Mouse (Mus musculus): Measurements from ENCODE around the gene Atg101. TPM values are rescaled to one million over a fixed set of nuclear protein-coding genes. Genes with fewer than 3 reads are reported as not detected.

The Atg101 gene
- polyA plus RNA-seq, 1 experiment from 2014 or later = 31.7 TPM

DNA sequence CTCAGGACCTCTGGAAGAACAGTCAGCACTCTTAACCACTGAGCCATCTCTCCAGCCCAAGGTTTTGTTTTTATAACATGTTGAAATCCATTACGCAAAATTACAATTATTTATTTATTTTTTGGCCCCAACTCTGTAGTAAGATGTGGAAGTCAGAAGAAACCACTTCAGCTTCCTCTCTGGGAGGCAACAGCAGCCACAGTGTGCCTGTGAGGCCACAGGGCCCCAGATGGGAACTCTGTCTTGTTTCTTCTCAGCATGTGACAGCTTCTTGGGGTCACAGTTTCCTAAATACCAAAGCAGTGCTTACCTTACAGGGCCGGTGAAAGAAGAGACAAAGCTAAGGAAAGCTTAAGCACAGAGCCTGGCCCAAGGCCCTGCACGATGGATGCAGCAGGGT is 40.1 kb upstream of the Atg101 start:
- H3K27ac ChIP-seq = no peak overlapping the region; the same call in 1 of the 2 replicates
- H3K9me3 ChIP-seq (replicated peaks) = no peaks in the 10 kb centered on the region
- peaks cover 43% of the 10 kb centered on the region for H3K4me1 ChIP-seq (replicated peaks)

DNA sequence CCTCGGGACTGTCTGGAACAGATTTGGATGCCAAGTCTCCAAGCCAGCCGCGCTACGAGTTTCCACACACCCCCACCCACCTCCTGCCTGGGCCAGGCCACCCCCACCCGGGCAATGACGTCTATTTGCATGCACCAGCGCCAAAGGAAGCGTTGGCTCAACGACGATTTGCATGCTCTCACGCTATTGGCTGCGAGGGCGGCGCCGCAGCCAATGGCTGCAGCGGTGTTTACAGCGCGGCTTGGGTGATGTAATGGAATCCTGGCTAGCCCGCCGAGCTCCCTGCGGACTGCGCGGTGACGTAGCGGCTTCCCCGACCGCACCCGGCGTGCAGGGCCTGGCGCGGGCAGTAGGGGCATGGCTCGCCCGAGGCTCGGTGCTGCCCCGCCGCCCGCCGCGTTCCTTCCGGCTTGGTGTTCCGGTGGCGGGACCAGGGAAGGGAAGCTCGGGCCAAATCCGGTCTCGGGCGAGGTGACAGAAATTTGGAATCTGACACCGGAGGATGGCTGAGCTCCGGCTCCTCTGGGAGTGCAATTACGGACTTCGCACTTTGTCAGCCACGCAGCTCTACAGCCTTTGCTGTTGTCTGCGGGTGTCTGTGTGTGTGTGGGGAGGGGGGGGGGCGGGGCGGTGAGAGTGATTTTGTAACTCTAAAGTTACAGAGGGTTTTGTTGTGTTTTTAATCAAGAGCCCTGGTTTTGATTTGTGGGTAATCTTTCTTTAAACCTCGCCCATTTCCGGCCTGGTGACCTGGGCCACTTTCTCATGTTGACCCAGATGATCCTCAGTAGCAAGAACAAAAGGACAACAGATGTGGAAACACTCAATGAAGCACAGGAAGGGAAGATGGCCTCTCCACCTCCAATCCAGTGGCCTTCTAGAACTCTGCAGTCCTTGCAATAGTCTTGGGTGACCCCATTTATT is 37.6 kb upstream of the Atg101 start:
- Histone ChIP-seq H3K27ac (peak overlapping the region; percentile 51), H3K9ac (peak overlapping the region; percentile 56; the same call in 1 of the 2 replicates), H3K4me1 (replicated peaks) (peaks cover 33% of the 10 kb centered on the region), H3K27me3 (no peaks in the 10 kb centered on the region; the same call in 1 of the 2 replicates), H3K4me2 (peak overlapping the region; percentile 65), H3K4me3 (replicated peaks) (peak overlapping the region; percentile 41), H3K36me3 (no peaks in the 10 kb centered on the region), H3K9me3 (replicated peaks) (no peaks in the 10 kb centered on the region)
- 1% methylated on average over 54 of the region's 56 CpGs for WGBS (ENCODE audit: insufficient replicate concordance)
- peak; percentile 98 for ATAC-seq (ENCODE audit: low read depth)
- peak; percentile 87 for DNase-seq

More for the DNA sequence above, 40.1 kb upstream of the Atg101 start:
- no peak overlapping the region for H3K4me3 ChIP-seq (replicated peaks)
- ATAC-seq (ENCODE audit: low read depth) = no peak
- no peak overlapping the region for H3K4me2 ChIP-seq
- DNase-seq = no peak
- H3K36me3 ChIP-seq = no peaks in the 10 kb centered on the region
- H3K9ac ChIP-seq = no peak overlapping the region
- H3K27me3 ChIP-seq = peaks cover 5% of the 10 kb centered on the region
- WGBS (ENCODE audit: insufficient replicate concordance) = 34% methylated on average over 3 of the region's 3 CpGs

DNA sequence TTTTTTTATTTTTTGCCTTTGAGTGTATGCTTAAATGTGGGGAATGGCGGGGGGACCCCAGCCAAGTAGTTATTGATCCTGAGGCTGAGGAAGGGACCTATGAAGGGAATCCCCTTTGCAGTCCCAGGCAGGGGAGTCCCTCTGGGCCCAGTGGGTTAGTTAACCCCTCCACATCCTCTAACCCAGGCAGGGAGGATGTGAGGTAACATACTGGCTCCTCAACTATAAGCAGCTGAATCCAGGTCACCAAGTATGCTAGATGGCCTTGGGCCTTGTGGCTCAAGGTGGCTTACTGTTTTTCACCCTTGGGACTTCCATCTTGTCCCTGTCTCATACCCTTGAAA is 36.9 kb upstream of the Atg101 start:
- no peak for DNase-seq
- Histone ChIP-seq H3K9ac (no peak overlapping the region), H3K4me2 (no peak overlapping the region), H3K4me1 (replicated peaks) (peaks cover 28% of the 10 kb centered on the region), H3K4me3 (replicated peaks) (no peak overlapping the region), H3K27me3 (peaks cover 3% of the 10 kb centered on the region; the same call in 1 of the 2 replicates), H3K9me3 (replicated peaks) (no peaks in the 10 kb centered on the region), H3K27ac (peak overlapping the region; percentile 51; the same call in 1 of the 2 replicates), H3K36me3 (no peaks in the 10 kb centered on the region)
- ATAC-seq (ENCODE audit: low read depth) = no peak
- WGBS (ENCODE audit: insufficient replicate concordance) = 60% methylated on average over 1 of the region's 1 CpGs

DNA sequence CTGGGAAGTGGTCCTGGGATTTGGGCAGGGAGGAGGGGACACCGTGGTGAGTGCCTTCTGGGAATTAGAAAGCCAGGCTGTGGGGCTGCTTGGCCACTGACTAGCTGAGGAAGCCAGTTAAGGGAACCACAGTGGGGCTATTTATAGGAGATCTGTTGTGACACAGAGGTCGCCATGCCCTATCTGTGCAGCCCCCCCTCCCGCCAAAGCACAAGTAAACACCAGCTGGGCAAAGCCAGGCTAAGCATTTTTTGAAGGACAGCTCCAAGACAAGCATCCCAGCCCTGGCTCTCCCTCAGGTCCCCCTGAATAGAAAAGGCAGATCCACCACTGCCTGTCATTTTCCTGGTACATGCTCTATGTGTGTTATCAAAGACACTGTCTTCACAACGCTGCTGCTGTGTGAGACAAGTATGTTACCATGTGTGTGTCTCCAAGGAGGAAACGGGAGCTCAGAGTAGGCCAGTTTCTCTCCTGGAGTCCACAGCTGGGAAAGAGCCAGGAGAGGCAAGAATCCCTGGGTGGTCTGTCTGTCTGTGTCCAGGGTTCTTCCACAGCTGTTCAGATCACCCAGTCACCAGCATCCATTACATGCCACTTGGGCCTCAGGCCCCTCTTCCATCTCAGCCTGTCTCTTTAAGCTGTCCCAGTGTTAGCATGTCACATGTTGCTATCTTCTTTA is 35.9 kb upstream of the Atg101 start:
- WGBS (ENCODE audit: insufficient replicate concordance) = 27% methylated on average over 5 of the region's 5 CpGs
- no peak overlapping the region for H3K27ac ChIP-seq
- no peak for DNase-seq

DNA sequence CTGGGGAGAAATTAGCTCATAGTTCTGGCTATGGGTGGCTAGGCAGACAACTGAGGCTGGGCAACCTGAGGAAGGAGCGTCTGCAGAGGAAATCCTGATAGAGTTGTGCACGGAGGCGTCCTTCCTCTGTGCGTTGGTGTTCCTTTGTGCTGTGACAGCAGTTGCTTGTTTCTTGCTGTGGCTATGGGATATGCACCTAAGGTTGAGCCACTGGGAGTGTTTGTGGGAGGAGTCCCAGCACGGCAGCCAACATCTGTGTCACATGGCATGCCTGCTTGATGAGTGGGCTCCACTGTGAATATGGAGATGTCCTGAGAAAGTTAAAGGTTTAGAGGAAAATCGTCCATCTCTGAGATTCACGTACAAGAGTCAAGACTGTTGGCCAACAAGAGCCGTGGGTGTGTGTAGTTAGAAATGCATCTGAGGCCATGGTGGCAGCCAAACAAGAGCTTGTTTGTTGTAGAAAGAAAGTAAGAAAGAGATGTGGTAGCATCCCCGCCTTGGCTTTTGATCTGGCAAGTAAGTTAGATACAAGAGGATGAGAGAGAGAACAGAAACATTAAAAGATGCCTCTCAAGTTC is 33.8 kb upstream of the Atg101 start:
- H3K27me3 ChIP-seq = peaks cover 32% of the 10 kb centered on the region
- no peak overlapping the region for H3K27ac ChIP-seq
- peaks cover 38% of the 10 kb centered on the region for H3K4me1 ChIP-seq (replicated peaks)
- DNase-seq = no peak
- H3K9me3 ChIP-seq (replicated peaks) = no peaks in the 10 kb centered on the region
- no peak overlapping the region for H3K4me2 ChIP-seq
- H3K36me3 ChIP-seq = no peaks in the 10 kb centered on the region
- no peak overlapping the region for H3K9ac ChIP-seq
- no peak for ATAC-seq (ENCODE audit: low read depth)
- WGBS (ENCODE audit: insufficient replicate concordance) = 48% methylated on average over 9 of the region's 9 CpGs
- no peak overlapping the region for H3K4me3 ChIP-seq (replicated peaks)

More for the DNA sequence above, 35.9 kb upstream of the Atg101 start:
- peaks cover 13% of the 10 kb centered on the region for H3K27me3 ChIP-seq
- no peaks in the 10 kb centered on the region for H3K36me3 ChIP-seq
- H3K4me3 ChIP-seq (replicated peaks) = no peak overlapping the region
- no peaks in the 10 kb centered on the region for H3K9me3 ChIP-seq (replicated peaks)
- H3K4me2 ChIP-seq = no peak overlapping the region
- peaks cover 28% of the 10 kb centered on the region for H3K4me1 ChIP-seq (replicated peaks)
- H3K9ac ChIP-seq = no peak overlapping the region
- ATAC-seq (ENCODE audit: low read depth) = no peak

DNA sequence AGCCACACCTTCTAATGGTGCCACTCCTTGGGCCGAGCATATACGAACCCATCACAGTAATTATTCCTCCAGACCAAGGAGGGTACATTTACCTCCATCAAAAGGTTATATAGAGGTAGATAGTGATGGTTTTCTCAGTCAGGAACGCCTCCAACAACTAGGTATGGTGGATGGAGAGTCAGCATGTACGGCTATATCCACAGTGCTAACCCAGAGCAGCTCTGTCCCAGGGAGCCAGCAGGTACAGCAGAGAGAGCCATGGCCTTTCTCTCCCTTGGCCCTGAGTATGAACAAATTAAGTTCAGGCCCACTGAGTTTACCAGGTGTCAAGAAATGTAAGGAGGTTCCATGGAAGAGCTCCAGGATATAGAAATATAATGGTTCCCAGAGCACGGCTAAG is 32.1 kb upstream of the Atg101 start:
- Histone ChIP-seq H3K4me3 (replicated peaks) (no peak overlapping the region), H3K27ac (no peak overlapping the region), H3K4me1 (replicated peaks) (peaks cover 23% of the 10 kb centered on the region), H3K9ac (no peak overlapping the region), H3K27me3 (peaks cover 44% of the 10 kb centered on the region), H3K4me2 (no peak overlapping the region), H3K36me3 (no peaks in the 10 kb centered on the region), H3K9me3 (replicated peaks) (no peaks in the 10 kb centered on the region)
- WGBS (ENCODE audit: insufficient replicate concordance) = 72% methylated on average over 5 of the region's 5 CpGs
- ATAC-seq (ENCODE audit: low read depth) (no peak), DNase-seq (no peak)

DNA sequence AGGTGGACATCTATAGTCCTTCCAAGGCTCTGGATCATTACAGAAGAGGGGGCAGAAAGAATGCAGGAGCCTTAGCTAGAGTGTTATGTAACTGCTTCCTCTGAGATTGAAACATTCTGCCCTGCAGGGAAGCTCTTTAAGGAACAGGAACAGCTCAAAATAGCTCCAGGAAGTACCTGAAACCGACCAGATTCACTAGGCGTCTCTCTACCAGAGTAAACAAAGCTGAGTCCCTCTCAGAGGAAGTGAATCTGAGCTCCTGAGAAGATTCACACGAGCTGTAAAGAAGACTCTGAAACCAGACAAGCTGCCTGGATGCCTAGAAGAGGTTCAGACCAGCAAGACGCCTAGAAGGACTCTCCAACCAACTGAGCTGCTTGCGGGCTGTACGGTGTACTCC is 31.5 kb upstream of the Atg101 start:
- Histone ChIP-seq H3K9ac (no peak overlapping the region), H3K4me1 (replicated peaks) (peaks cover 18% of the 10 kb centered on the region), H3K27me3 (peaks cover 45% of the 10 kb centered on the region), H3K9me3 (replicated peaks) (no peaks in the 10 kb centered on the region), H3K36me3 (no peaks in the 10 kb centered on the region), H3K27ac (no peak overlapping the region), H3K4me3 (replicated peaks) (no peak overlapping the region), H3K4me2 (no peak overlapping the region)
- DNase-seq = no peak
- no peak for ATAC-seq (ENCODE audit: low read depth)
- WGBS (ENCODE audit: insufficient replicate concordance) = 57% methylated on average over 6 of the region's 6 CpGs

DNA sequence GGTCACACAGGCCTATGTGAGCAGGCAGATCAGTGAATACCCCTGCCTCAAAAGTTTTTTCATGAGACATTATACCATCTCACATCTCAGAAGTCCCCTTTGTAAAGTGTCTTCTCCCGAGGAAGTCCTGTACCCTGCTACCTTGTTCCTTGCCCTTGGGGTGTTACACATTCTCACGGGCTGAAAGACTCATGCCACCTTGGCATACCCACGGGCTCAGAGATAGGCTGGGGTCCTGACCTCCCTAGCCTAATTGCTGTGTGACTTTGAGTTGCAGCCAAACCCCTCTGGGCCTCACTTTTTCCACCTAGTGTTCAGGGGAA is 30.5 kb upstream of the Atg101 start:
- no peak overlapping the region for H3K27ac ChIP-seq
- peaks cover 45% of the 10 kb centered on the region for H3K27me3 ChIP-seq
- H3K9ac ChIP-seq = peak overlapping the region; percentile 50
- ATAC-seq (ENCODE audit: low read depth) = no peak
- DNase-seq = no peak
- peak overlapping the region; percentile 69 for H3K4me2 ChIP-seq
- H3K9me3 ChIP-seq (replicated peaks) = no peaks in the 10 kb centered on the region
- peak overlapping the region; percentile 56 for H3K4me3 ChIP-seq (replicated peaks)
- H3K36me3 ChIP-seq = no peaks in the 10 kb centered on the region
- peaks cover 10% of the 10 kb centered on the region for H3K4me1 ChIP-seq (replicated peaks)
- WGBS (ENCODE audit: insufficient replicate concordance) = 32% methylated on average over 3 of the region's 3 CpGs

DNA sequence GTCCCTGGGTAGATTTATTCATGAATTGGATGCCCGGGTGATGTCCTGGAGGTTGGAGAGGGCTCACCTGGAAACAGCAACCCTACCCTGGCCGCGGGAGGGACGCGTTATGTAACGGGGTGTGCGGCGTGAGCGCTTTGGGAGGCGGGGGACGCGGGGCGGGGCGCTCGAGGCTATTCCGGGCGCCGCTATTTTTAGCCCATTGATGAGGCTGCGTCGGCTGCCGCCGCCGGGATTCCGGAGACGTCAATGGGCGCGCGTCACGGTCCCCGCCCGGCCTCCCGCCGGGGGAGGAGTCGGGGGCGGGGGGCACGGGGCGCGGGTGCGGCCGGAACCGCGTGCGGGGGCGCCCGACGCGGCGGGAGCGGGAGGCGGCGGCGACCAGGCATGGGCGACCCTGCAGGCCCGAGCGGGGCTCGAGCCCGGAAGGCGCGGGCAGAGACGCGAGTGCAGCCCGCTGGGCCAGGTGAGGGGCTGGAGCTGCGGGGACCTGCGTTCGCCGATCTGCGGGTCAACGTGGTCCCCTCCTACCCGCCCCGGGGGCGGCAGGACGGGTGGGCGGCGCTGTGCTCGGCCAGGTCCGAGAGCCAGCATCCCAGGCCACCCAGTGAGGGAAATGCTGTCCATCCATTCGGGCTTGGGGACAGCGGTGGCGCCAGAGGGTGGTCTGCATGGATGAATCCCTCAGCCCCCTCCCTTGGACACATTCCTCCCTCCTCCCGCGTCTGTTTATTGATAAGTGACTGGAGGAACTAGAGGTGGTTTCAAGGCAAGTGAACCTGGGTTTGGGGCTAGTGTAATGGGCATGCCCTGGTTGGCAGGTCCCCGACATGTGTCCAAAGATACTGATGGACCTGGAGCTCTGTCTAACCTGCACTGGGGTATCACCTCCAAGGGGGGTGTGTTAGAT is 29.9 kb upstream of the Atg101 start, which contains the start of gene Nr4a1:
TSS of gene Nr4a1 (plus strand) at position 384 of the 910 bp plus-strand sequence.
- Histone ChIP-seq H3K4me3 (replicated peaks) (peak within 1 kb of the TSS; percentile 56), H3K4me1 (replicated peaks) (peaks cover 10% of the 10 kb centered on the region), H3K9ac (peak within 1 kb of the TSS; percentile 50), H3K27ac (no peak within 1 kb of the TSS), H3K27me3 (peaks cover 45% of the 10 kb centered on the region), H3K4me2 (peak within 1 kb of the TSS; percentile 69), H3K9me3 (replicated peaks) (no peaks in the 10 kb centered on the region), H3K36me3 (no peaks in the 10 kb centered on the region)
- 1% methylated on average over 71 of the region's 82 CpGs for WGBS (ENCODE audit: insufficient replicate concordance)
- no peak for DNase-seq
- ATAC-seq (ENCODE audit: low read depth) = peak; percentile 55

DNA sequence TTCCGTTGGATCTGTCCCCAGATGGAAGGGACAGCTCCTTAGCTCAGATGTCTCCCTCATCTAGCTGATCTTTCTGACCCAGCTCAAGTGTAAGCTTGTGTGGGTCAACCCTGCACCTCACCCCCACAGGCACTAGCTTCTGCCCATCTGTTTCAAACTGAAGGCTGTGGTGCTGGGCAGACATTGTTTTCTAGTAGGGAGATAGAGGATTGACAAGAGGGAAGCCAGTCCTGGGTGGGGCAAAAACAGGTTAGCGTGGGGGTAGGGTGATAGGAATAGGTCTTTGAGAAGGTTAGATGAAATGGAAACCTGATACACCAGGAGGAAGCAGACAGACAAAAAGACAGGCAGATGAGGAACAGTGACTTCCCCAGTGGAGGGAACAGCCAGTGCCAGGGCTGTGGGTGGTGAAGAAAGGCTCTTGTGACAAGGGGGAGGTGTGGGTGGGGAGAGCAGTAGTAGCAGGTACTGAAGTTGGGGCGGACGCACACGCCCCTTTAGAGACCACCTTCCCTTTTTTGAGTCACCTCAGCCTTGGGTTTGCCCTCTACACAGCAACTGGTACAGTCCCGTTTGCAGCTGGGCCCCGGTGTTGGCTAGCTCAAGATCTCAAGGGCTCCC is 28.1 kb upstream of the Atg101 start:
- 64% methylated on average over 7 of the region's 7 CpGs for WGBS (ENCODE audit: insufficient replicate concordance)
- H3K9me3 ChIP-seq (replicated peaks) = no peaks in the 10 kb centered on the region
- H3K27me3 ChIP-seq = peaks cover 45% of the 10 kb centered on the region

More for the DNA sequence above, 28.1 kb upstream of the Atg101 start:
- DNase-seq (no peak), ATAC-seq (ENCODE audit: low read depth) (no peak)
- peaks cover 16% of the 10 kb centered on the region for H3K4me1 ChIP-seq (replicated peaks)
- no peak overlapping the region for H3K27ac ChIP-seq
- no peak overlapping the region for H3K4me3 ChIP-seq (replicated peaks)
- H3K36me3 ChIP-seq = no peaks in the 10 kb centered on the region
- H3K4me2 ChIP-seq = no peak overlapping the region
- H3K9ac ChIP-seq = no peak overlapping the region
